Mouse (Mus musculus) midbrain, embryonic 13.5 days (tissue): ENCODE measurements around the gene Drd1. TPM values are rescaled to one million over a fixed set of nuclear protein-coding genes. Genes with fewer than 3 reads are reported as not detected.

Source experiments
- ATAC-seq: fragments of 200-750 bp; cut with Nextera tagmentation; 2 replicates; pipeline ENCODE4 v1.8.0; 2017; ENCODE audit warnings: mild to moderate bottlenecking, moderate TSS enrichment, moderate library complexity
- H3K27ac ChIP-seq: fragments of 300-500 bp; sonication (generic); 2 replicates; pipeline ENCODE4 v1.5.1; 2015; ENCODE audit warnings: inconsistent platforms, mild to moderate bottlenecking, moderate library complexity
- H3K27me3 ChIP-seq: fragments of 300-500 bp; sonication (generic); 2 replicates; pipeline ENCODE4 v1.6.1; 2015; ENCODE audit warnings: mild to moderate bottlenecking, inconsistent platforms
- H3K36me3 ChIP-seq: fragments of 300-500 bp; sonication (generic); 2 replicates; pipeline ENCODE4 v1.6.1; 2015; ENCODE audit warnings: mild to moderate bottlenecking, inconsistent platforms
- H3K4me1 ChIP-seq: fragments of 300-500 bp; sonication (generic); replicated peaks from 2 replicates; pipeline ENCODE4 v1.6.1; 2015; ENCODE audit warnings: inconsistent platforms
- H3K4me2 ChIP-seq: fragments of 300-500 bp; sonication (generic); replicated peaks from 2 replicates; pipeline ENCODE4 v1.6.1; 2015; ENCODE audit warnings: moderate library complexity, mild to moderate bottlenecking, inconsistent platforms
- H3K4me3 ChIP-seq: fragments of 300-500 bp; sonication (generic); replicated peaks from 2 replicates; pipeline ENCODE4 v1.5.1; 2015; ENCODE audit warnings: mild to moderate bottlenecking, inconsistent platforms
- H3K9ac ChIP-seq: fragments of 300-500 bp; sonication (generic); replicated peaks from 2 replicates; pipeline ENCODE4 v1.6.1; 2015; ENCODE audit warnings: mild to moderate bottlenecking, inconsistent platforms
- H3K9me3 ChIP-seq: fragments of 300-500 bp; sonication (generic); 2 replicates; pipeline ENCODE4 v1.6.1; 2016; ENCODE audit warnings: mild to moderate bottlenecking, inconsistent platforms
- WGBS: fragments of 180-500 bp; shearing (Covaris S2); methylation state at CpG from one replicate; pipeline ENCODE4 v1.1.7; 2015; 5-methylcytosine and 5-hydroxymethylcytosine counted together
- polyA plus RNA-seq: library from polyadenylated mRNA; unstranded; fragments of >200 nt; fragmentation: Nextera tagmentation; extraction: Ambion mirVana; gene quantifications from 2 replicates; pipeline ENCODE4 v1.2.1, GENCODE M21; 2015

The Drd1 gene
- polyA plus RNA-seq, 1 experiment from 2014 or later = 2.0 TPM

DNA sequence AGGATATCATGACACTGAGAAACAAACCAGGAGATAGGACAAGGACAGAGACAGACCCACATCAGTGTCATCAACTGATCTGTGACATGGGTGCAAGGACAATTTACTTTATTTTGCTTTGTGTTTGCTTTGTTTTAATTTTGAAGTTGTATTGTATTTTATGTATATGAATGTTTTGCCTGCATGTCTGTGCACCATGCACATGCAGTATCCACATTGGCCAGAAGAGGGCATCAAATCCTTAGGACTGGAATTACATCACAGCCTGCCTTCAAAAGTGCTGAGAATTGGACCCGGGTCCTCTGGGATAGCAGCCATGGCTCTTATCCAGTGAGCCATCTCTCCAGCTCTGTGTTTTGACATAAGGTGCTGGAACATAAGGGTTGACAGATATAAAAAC, 20.0 kb downstream of the Drd1 start:
- no peak overlapping the region for H3K27ac ChIP-seq
- H3K9ac ChIP-seq = no peak overlapping the region
- H3K4me3 ChIP-seq = no peak overlapping the region
- H3K36me3 ChIP-seq = no peaks in the 10 kb centered on the region
- no peak for ATAC-seq
- H3K4me2 ChIP-seq = no peak overlapping the region
- H3K9me3 ChIP-seq = no peaks in the 10 kb centered on the region
- no peaks in the 10 kb centered on the region for H3K4me1 ChIP-seq
- 64% methylated on average over 1 of the region's 1 CpGs for WGBS
- H3K27me3 ChIP-seq = no peaks in the 10 kb centered on the region

DNA sequence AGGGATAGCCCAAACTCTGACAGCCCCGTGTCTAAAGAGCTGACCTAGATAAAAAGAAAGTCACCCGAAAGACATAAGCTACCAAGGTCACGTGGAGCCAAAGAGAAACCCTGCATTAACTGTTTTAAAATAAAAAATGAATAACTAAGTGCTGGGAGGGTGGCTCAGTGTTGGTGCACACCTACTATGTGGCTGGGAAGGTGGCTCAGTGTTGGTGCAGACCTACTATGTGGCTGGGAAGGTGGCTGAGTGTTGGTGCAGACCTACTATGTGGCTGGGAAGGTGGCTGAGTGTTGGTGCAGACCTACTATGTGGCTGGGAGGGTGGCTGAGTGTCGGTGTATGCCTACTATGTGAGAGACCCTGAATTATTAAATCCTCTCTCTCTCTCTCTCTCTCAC, 21.9 kb downstream of the Drd1 start:
- WGBS = 75% methylated on average over 4 of the region's 4 CpGs
- Histone ChIP-seq H3K4me3 (no peak overlapping the region), H3K4me1 (no peaks in the 10 kb centered on the region), H3K9me3 (no peaks in the 10 kb centered on the region), H3K9ac (no peak overlapping the region), H3K27me3 (no peaks in the 10 kb centered on the region), H3K27ac (no peak overlapping the region), H3K36me3 (no peaks in the 10 kb centered on the region), H3K4me2 (no peak overlapping the region)
- no peak for ATAC-seq

- Histone ChIP-seq H3K9ac (no peak overlapping the region), H3K4me3 (no peak overlapping the region), H3K27me3 (no peaks in the 10 kb centered on the region), H3K4me1 (no peaks in the 10 kb centered on the region), H3K36me3 (no peaks in the 10 kb centered on the region), H3K4me2 (no peak overlapping the region), H3K27ac (no peak overlapping the region), H3K9me3 (no peaks in the 10 kb centered on the region)
- no peak for ATAC-seq
- 85% methylated on average over 7 of the region's 7 CpGs for WGBS
Observed at GRCm38 (mm10) chr13:54027079-54027478, 28.4 kb downstream of the Drd1 start.

GRCm38 (mm10) chr13:54023311-54023710, 32.2 kb downstream of the Drd1 start:
- ATAC-seq = no peak
- H3K36me3 ChIP-seq = no peaks in the 10 kb centered on the region
- H3K4me2 ChIP-seq = no peak overlapping the region
- H3K9ac ChIP-seq = no peak overlapping the region
- no peaks in the 10 kb centered on the region for H3K9me3 ChIP-seq
- WGBS = 80% methylated on average over 5 of the region's 5 CpGs
- no peak overlapping the region for H3K27ac ChIP-seq
- no peak overlapping the region for H3K4me3 ChIP-seq
- H3K27me3 ChIP-seq = no peaks in the 10 kb centered on the region
- H3K4me1 ChIP-seq = no peaks in the 10 kb centered on the region

DNA sequence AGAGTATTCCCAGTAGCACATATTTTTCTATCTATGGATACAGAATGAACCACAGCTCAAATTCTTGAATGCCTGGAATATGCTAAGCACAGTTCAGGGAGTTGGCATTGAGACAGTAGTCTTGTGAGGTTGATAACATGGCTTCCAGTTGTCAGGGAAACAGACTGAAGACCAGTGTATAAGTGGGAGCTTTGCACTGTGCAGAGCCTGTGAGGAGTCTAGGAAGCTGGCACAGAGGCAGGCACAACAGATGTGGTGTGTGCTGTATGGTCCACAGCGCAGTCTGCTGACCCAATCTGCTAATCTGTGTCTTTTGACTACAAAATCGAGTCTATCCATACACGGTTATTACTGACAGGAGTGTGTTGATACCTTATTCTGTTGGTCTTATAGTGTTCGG, 46.8 kb downstream of the Drd1 start:
- H3K9me3 ChIP-seq = no peaks in the 10 kb centered on the region
- no peaks in the 10 kb centered on the region for H3K27me3 ChIP-seq
- no peak overlapping the region for H3K4me3 ChIP-seq
- no peak overlapping the region for H3K27ac ChIP-seq
- no peak overlapping the region for H3K9ac ChIP-seq
- ATAC-seq = no peak
- H3K4me2 ChIP-seq = no peak overlapping the region
- WGBS = 93% methylated on average over 4 of the region's 4 CpGs
- no peaks in the 10 kb centered on the region for H3K36me3 ChIP-seq
- no peaks in the 10 kb centered on the region for H3K4me1 ChIP-seq

Other genes with a start within 250 kb of the Drd1 start
- gene Sfxn1, start 16.2 kb upstream of the Drd1 start, polyA plus RNA-seq = 82.2 and 86.3 TPM in 2 replicates
- 0.28 and 0.40 TPM in 2 replicates for gene Hrh2, start 136.4 kb upstream of the Drd1 start, polyA plus RNA-seq